Mouse (Mus musculus): ENCODE data around the gene Cox8a. TPM values are rescaled to one million over a fixed set of nuclear protein-coding genes. Genes with fewer than 3 reads are reported as not detected.

The Cox8a gene
- polyA plus RNA-seq, 1 experiment, result 528 TPM

DNA sequence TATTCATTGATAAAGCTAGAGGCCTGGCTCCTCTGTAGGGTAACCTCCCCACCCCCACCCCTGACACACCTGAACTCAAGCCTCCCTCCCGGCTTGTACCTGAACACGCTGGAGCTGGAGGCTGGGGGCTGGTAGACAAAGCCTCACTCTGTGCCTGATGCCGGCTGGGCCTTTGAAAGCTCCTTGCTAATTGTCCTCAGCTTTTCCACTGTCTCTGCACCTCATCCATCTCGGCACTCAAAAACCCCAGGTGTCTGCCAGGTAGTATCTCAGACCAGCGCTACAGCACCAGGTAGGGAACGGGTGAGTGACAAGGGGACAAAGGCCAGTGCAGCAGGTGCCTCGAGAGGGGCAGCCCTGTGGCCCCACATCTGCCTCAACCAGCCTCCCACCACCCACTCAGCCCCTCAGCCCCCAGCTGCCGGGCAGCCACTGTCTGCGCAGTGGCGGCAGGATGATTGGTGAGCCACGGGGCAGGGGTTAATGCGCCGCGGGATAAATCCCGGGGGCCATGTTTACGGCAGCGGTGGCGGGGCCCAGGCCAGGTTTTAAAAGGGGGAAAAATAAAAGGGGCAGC is 31.6 kb downstream of the Cox8a start:
- no peak for DNase-seq (ENCODE audit: low spot score)

DNA sequence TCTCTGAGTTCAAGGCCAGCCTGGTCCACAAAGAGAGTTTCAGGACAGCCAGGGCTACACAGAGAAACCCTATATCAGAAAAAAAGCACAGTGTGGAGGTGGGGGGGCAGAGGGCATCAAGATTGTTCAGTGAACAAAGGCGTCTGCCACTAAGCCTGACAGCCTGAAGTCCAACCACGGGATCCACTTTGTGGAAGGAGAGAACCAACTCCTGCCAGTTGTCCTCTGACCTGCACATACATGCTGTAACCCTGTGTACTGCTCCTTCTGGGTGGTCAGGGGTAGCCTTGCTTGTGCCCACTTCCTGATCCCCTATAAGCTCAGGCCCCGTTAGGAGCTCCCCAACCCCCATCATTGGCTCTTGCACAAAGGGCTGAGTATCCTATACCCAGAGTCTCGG is 32.4 kb downstream of the Cox8a start:
- no peak for DNase-seq (ENCODE audit: low spot score)

DNA sequence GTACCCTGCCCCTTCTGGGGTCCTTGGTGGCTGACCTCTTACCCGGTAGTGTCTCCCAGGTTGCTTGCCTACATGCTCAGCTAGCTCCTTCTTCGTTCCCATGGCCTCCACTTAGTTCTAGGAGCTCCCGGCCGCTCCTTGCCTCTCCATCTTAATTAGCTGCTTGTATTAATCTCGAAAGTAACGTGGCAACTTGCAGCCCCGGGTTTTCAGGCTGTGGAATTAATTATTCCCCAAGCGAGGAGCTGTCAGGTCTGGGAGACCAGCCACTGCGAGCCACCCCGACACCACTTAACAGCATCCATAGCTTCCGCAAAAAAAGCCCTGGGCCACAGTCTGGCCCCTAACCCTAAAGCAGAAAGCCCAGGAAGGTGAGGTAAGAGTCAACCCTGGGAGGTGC is 34.0 kb downstream of the Cox8a start:
- DNase-seq (ENCODE audit: low spot score), result no peak

DNA sequence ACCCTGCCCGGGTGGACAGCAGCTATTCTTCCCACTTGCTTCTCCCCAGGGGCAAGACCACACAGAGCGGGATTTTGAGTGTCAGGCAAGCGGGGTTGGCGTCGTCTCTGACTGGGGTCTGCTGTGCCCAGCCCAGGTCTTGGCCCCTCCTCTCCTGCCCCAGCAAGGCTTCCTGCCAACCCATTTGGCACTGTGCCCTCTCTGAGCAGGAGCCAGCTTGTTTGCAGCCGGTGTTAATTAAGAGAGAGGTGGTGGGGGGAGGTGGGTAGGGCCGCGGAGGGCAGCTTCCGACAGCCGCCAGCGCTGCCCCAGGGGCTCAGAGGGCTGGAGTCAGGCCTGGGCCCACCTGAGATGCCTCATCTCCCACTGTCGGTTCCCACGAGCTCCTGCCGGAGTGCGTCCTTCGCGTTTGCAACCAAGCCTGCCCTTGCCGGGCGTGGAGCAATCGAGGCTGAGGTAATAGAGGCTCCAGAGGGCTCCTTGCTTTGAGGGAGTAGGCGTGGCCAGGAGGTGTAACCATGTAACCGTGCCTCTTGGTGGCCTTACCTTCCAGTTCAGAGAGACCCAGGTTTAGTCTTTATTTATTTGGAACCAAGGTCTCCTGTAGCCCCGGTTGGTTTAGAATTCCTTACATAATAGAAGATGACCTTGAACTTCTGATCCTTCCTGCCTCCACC is 35.0 kb downstream of the Cox8a start:
- peak; percentile 61 for DNase-seq (ENCODE audit: low spot score)

DNA sequence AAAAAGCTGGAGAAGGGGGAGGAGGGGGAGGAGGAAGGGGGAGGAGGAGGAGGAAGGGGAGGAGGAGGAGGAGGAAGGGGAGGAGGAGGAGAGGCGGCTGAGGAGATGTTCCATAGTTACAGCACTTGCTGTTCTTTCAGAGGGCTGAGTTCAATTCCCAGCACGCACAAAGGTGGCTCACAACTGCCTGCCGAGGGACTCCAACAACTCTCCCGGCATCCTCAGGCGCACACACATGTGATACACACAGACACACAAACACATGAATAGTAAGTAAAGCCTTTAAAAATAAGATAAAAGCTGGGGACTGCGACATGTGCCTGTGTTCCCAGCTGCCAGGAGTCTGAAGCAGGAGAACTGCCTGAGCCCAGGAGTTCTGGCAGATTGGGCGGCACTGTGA is 35.9 kb downstream of the Cox8a start:
- DNase-seq (ENCODE audit: low spot score), result no peak

DNA sequence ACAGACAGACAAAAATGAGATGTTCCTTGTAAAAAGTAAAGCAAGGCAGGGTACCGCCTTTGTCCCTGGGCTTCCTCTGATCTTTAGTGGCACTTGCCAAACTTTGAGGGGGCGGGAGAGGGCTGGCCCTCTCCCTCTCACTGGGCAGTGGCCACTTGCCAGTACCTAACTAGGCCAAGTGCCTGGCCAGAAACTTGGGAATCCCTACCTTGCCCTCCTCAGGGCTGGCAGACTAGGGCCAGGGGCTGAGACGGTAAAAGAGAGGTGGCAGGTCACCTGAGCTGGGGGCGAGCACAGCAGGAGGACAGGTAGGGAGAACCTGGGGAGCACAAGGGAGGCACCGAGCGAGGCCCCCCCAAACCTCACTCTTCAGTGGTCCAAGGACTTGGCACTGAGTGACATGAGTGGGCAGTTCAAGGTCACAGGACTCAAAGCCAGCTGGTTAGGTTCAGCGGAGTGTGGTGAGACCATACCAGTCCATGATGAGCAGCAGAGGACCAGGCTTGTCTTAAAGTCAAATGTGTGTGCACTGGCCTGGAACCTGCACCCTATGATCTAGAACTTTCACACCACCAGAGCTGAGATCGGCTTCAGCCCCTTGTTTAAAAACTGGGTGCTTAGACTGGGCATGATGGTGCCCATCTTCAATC is 36.5 kb downstream of the Cox8a start:
- no peak for DNase-seq (ENCODE audit: low spot score)

DNA sequence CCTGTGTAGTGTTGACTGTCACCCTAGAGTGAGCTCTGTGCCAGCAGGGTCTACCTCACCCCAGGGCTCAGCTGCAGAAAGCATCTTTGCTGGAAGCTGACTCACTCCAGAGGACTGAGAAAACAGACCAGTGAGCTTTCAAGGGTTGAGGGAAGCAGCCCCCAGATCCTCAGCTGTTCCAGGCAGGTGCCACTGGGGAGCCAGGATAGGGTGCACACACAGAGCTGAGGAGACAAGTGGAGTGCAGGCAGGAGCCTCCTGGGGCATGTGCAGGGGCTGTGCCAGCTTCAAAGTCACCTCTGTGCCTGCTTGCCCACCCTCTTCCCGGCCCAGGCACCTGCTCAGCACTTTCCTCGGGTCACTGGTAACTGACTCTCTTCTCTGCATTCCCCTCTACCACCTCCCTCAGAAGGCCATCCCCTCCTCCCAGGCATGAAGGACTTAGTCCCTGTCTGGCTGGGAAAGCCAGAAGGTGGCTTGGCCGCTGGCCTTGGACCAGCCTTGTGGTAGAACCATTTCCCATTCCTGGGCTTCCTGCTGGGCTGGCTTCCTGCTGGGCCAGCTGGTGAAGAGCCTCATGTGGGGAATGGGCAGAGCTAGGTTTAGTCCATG is 38.5 kb downstream of the Cox8a start:
- DNase-seq (ENCODE audit: low spot score), result no peak

DNA sequence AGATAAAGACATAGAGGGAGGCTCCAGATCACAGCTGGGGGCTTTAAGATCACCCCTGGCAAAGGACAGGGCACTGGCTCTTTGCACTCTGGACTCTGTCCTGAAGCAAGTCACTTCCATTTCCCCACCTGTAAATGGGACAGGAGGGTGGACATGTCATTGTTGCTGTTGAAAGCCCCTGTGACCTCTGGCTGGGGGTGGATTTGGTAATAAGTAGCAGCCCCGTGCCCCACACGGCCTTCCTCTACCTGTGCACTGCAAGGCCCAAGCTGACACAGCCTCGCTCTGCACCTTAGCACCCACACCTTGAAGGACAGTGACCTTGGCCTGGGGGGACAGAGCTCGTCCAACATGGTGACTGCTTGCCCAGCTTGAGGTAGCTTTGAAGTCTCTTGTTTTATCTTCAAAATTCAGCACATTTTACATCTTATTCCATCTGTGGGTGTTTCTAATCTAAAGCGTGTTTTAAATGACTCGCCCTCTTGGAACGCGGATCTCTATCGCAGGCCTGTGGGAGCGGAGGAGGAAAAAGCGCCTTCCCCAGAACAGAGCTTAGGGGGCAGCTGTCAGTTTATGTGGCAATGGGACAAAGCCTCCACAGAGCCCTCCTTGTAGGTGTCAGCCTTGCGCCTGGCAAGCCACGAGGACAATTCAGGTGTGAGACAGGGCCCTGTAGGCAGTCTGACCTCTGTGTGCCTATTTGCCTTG is 39.5 kb downstream of the Cox8a start:
- DNase-seq (ENCODE audit: low spot score), result no peak

DNA sequence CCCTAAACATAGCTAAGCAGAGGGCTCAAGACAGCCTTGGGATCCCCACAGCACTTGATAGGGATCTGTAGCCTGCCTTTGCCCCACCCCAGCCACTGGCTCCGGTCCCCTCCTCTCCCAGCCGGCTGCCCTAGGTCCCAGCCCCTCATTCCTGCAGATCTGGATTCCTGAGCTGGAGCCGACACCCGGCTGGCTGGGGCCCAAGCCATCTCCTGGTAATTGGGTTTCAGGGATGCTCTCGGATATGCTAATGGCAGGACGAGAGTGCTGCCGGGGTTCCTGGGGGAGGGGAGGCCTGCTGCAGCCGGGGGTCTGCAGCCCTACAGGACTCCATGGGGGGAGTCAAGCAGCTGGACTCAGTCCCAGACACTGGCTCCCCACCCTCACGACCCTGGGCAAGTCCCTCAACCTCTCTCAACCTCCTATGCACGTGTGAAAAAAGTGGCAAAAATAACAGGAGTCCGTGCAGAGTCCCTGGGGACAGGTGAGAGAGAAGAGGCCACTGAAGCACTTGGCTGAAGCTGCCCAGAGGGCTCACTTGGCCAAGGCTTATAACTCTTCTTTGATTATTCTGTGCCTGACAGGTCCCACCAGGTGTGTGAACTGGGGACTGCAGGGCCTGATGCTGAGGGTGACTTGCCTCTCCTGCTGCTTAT is 41.2 kb downstream of the Cox8a start:
- DNase-seq (ENCODE audit: low spot score), result no peak

DNA sequence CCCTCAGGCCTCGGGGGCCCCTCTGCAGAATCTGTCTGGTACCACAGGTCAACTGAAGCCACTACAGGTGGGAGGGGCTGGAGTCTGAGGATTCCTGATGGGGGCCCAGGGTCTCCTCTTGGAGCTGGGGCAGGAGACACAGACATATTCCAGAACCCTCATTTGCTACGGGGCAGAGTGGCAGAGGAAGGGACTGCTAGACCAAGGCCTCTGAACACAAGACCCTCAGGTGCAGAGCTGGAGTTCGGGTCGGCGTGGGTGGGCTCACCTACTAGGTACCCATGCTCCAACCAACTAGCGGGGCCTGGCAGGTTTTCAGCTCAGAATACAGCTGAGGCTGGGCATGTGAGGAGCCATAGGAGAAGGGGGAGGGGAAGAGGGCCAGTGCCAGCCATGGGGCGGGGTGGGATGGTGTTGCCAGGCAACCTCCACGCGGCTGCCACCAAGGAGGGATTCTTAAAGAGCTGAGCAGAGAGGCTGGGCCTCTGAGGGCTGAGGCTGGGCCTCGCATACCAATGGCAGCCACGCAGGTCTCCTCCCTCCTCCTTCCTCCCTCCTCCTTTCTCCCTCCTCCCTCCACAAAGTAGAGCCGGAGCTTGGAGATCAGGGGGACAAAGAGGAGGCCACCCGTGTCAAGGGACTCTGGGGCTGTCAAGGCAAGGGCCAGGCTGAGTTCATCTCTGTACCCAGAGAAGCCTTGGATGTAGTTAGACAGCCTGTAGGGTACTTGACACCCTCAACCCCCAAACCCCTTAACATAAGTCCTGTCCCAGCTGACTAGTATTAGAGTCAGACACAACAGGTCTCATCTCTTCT is 45.2 kb downstream of the Cox8a start:
- no peak for DNase-seq (ENCODE audit: low spot score)

DNA sequence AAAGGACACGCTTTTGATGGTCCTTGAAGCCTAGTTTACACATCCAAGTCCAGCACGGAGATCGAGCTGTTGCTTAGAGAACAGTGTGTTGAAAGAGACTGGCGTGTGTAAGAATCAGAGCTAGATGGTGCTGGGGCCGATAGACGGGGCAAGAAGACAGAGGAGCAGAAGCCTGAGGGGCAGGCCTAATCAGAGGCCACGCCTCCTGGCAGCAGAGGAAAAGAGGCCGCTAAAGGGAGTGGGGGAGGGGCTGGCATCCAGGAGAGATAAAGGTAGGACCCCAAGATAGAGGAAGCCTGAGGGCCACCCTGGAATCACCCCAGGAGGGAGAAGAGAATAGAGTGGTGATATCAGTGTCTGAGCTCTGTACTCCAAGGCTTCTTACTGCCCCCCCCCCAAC is 46.0 kb downstream of the Cox8a start:
- no peak for DNase-seq (ENCODE audit: low spot score)

DNA sequence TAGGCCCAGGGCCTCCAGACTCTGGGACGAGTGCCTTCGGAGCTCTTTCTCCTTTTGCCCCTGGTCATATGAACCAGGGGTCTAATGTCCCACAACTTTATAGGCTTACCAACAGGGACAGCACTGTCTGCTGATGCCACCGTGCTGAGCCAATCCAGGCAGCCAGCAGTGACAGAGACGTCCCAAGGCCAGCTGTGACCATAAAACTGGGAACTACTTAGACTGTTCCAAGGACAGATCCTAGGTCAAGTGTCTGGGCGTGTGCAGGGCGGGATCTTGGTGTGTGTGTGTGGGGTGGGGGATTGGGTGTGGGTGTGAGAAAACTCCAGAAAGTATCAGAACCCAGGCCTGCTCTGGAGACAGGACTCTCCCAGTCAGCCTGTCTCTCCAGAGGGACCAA is 46.5 kb downstream of the Cox8a start:
- DNase-seq (ENCODE audit: low spot score), result no peak

DNA sequence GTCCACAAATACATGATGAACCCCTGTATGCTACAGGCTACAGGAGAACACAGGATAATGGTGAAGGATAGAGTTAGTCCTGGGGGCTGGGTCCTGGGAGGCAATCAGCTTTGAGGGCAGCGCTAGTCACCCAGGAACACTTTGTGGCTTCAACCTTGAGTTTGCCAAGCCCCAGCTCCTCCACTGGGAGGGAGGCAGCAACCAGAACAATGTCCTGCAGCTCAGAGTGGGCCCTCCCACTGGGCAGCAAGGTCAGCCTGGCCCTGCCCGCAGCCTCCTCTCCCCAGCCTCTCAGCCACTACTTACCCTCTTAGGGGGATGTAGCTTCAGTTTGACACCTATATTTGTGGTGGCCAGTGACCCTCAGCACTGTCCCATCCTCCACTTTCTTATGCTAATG is 49.0 kb downstream of the Cox8a start:
- DNase-seq (ENCODE audit: low spot score), result no peak

DNA sequence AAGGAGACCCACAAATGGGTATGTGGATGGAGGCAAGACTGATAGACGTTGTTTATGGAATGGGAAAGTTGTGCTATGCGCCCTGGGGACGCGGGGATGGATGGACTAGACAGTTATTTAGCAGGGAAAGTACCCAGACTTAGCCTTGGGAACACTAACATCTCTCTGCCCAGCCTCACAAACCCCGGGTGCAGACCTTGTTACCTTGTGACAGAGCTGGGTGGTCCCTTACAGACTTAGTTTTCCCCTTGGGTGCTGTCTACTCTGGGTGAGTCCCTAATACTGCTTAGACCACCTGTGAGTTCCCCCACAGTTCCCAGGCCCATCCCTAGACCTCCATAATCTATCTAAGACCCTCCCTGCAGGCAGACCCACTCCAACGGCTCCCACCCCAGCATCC is 50.6 kb downstream of the Cox8a start:
- DNase-seq (ENCODE audit: low spot score), result no peak

DNA sequence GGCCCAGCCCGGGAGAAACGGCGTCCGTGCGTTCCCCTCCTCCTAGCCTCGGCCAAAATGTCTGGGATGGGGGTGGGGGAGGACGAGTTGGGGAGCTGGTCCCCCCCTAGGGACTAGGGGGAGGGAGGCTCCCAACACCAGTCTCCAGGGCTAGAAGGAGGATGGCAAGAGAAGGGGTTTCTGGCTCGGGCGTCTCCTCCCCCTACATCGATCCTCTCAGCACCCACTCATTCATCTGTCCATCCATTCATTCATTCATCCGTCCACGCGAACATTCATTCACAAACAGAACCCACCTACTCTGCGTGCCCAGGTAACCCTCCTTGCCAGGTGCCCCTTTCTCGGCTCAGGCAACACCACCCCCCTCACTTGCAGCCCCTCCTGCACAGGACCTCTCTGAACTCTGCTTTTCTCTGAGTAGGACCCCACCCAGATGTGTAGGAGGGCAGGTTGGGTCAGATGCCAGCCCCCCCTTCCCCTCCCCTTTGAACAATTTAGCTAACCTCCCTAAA is 51.2 kb downstream of the Cox8a start:
- DNase-seq (ENCODE audit: low spot score), result no peak

DNA sequence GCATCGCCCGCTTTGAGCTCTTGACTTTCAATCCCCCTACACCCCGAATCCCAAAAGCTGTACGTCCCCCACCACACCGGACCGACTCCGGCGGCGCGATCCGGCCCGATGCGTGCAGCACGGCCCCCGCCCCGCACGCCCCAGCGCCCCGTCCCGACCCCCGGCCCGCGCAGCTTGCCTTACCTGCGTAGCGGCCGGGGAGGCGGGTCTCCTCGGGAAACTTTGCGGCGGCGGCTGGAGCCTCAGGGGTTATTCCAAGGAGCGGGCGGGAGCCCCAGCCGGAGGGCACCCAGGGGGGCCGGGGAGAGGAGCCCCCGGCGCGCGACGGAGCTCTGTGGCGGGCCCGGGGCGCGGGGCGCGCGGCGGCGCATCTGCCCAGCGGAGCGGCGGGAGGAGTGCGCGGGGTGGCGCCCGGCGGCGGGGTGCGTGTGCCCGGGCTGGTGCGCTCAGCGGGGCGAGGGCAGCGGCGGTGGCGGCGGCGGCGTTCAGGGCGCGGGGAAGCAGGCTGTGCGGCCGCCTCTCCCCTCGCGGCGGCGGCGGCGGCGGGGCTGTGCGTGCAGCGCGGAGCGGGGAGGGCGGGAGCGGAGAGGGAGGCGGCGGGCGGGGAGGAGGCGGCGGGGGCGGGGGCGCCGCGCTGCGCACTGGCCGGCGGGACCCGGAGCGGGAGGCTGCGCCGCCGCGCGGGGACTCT is 51.8 kb downstream of the Cox8a start:
- DNase-seq (ENCODE audit: low spot score), result no peak

All from urinary bladder, adult 2 months (tissue).